ENCODE assay signal across 33 mouse cellular contexts in genomic region chr5:104212531-104212930, GRCm38 (mm10). TPM values are rescaled to one million over a fixed set of nuclear protein-coding genes. Genes with fewer than 3 reads are reported as not detected.
"Had no signal": no experiment of that assay in that cellular context is flagged by ENCODE, and none has a peak within 500 bp of the region (broad histone marks: within the 10 kb centered on the region; RNA-seq: fewer than 3 reads in every experiment).

No protein-coding gene starts in this region.

- H3K27me3 ChIP-seq: heart, embryonic 13.5 days; heart, embryonic 15.5 days; hindbrain, embryonic 12.5 days; intestine, embryonic 15.5 days; kidney, embryonic 15.5 days; limb, embryonic 13.5 days; limb, embryonic 15.5 days; liver, embryonic 12.5 days had no signal

- H3K4me2 ChIP-seq: heart, embryonic 13.5 days; heart, embryonic 15.5 days; hindbrain, embryonic 12.5 days; hindbrain, embryonic 14.5 days; intestine, embryonic 15.5 days; kidney, embryonic 15.5 days; limb, embryonic 13.5 days; limb, embryonic 15.5 days; liver, embryonic 12.5 days had no signal

- H3K4me1 ChIP-seq: heart, embryonic 10.5 days; heart, embryonic 13.5 days; heart, embryonic 15.5 days; hindbrain, embryonic 12.5 days; intestine, embryonic 15.5 days; kidney, embryonic 15.5 days; limb, embryonic 13.5 days; limb, embryonic 15.5 days; liver, embryonic 12.5 days had no signal

- H3K9me3 ChIP-seq: heart, embryonic 10.5 days; heart, embryonic 13.5 days; heart, embryonic 15.5 days; hindbrain, embryonic 10.5 days; hindbrain, embryonic 12.5 days; intestine, embryonic 15.5 days; kidney, embryonic 15.5 days; limb, embryonic 13.5 days; limb, embryonic 15.5 days; liver, embryonic 12.5 days had no signal

- H3K27ac ChIP-seq: heart, embryonic 10.5 days; heart, embryonic 13.5 days; heart, embryonic 15.5 days; hindbrain, embryonic 10.5 days; hindbrain, embryonic 12.5 days; hindbrain, embryonic 14.5 days; intestine, embryonic 15.5 days; kidney, embryonic 15.5 days; kidney, postnatal 0 days; layer of hippocampus, adult 2 months; left cerebral cortex, adult 2 months; limb, embryonic 13.5 days; limb, embryonic 15.5 days; liver, embryonic 12.5 days; liver, embryonic 14.5 days had no signal

- H3K4me3 ChIP-seq: heart, embryonic 10.5 days; heart, embryonic 13.5 days; heart, embryonic 15.5 days; hindbrain, embryonic 10.5 days; hindbrain, embryonic 12.5 days; intestine, embryonic 15.5 days; kidney, embryonic 15.5 days; layer of hippocampus, adult 2 months; left cerebral cortex, adult 2 months; limb, embryonic 13.5 days; limb, embryonic 15.5 days; liver, embryonic 12.5 days had no signal

- H3K36me3 ChIP-seq: heart, embryonic 10.5 days; heart, embryonic 13.5 days; heart, embryonic 15.5 days; hindbrain, embryonic 10.5 days; hindbrain, embryonic 12.5 days; intestine, embryonic 15.5 days; kidney, embryonic 15.5 days; limb, embryonic 13.5 days; limb, embryonic 15.5 days; liver, embryonic 12.5 days had no signal

- ATAC-seq: hindbrain, embryonic 16.5 days; inflammation-experienced regulatory T-cells, adult 6 months; intestine, embryonic 15.5 days; intestine, postnatal 0 days; liver, embryonic 12.5 days had no signal

- H3K9ac ChIP-seq: heart, embryonic 13.5 days; heart, embryonic 15.5 days; hindbrain, embryonic 12.5 days; hindbrain, embryonic 14.5 days; intestine, embryonic 15.5 days; kidney, embryonic 15.5 days; limb, embryonic 13.5 days; limb, embryonic 15.5 days; liver, embryonic 12.5 days; liver, embryonic 14.5 days had no signal

- DNase-seq: gastrocnemius, postnatal 36 days; heart, postnatal 14 days; heart, postnatal 4 days; kidney, adult 18-20 months; kidney, adult 9 months; kidney, postnatal 25 days; kidney, postnatal 4 days had no signal

RNA-seq across cellular contexts. Expression of gene Dmp1, which starts 10.1 kb away (rescaled TPM):
- total RNA-seq: granulocyte monocyte progenitor cell, adult 5-6 weeks; heart, adult 8-10 months; heart, postnatal 14 days; heart, postnatal 4 days; liver, adult 2 months had no signal
- polyA plus RNA-seq: inflammation-experienced regulatory T-cells, adult 6 months; limb, embryonic 11.5 days; liver, adult 2 months; liver, embryonic 12.5 days; liver, embryonic 14.5 days; liver, embryonic 16.5 days had no signal

RNA-seq across cellular contexts. Expression of gene Dspp, which starts 42.0 kb away (rescaled TPM):
- total RNA-seq: gastrocnemius, adult 8-10 months; gastrocnemius, postnatal 36 days; granulocyte monocyte progenitor cell, adult 5-6 weeks; heart, adult 8-10 months; heart, postnatal 14 days; heart, postnatal 4 days; layer of hippocampus, adult 2 months; layer of hippocampus, postnatal 10 days; liver, adult 2 months had no signal
- polyA plus RNA-seq: heart, embryonic 10.5 days; heart, embryonic 13.5 days; heart, embryonic 15.5 days; heart, postnatal 0 days; hindbrain, embryonic 10.5 days; hindbrain, embryonic 12.5 days; hindbrain, embryonic 14.5 days; hindbrain, embryonic 16.5 days; inflammation-experienced regulatory T-cells, adult 6 months; intestine, embryonic 15.5 days; intestine, postnatal 0 days; kidney, embryonic 15.5 days; kidney, postnatal 0 days; limb, embryonic 11.5 days; limb, embryonic 15.5 days; liver, adult 2 months; liver, embryonic 12.5 days; liver, embryonic 14.5 days; liver, embryonic 16.5 days had no signal
